Mouse (Mus musculus): ENCODE results near the gene Atox1.

Atox1 gene

DNA sequence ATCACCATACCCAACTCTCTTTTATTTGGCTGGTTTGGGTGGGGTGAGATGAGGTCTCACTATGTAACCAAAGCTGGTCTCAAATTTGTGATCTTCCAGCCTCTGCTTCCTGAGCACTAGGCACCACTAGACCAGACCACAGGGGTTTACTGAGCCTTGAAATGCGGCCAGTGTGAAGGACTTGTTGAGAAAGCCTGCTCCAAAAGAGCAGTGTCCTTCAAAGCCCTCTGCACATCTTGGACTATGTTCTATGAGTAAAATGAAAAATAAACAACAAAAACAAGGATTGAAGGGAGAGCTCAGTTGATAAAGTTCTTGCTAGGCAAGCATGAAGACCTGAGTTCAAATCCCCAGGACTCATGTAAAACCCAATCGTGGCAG is 47.6 kb downstream of the Atox1 start:
- WGBS: 92% methylated on average over 2 of the region's 2 CpGs

GRCm38 (mm10) chr11:55412680-55413415 is 48.2 kb downstream of the Atox1 start:
- 92% methylated on average over 10 of the region's 10 CpGs for WGBS

- WGBS: 84% methylated on average over 7 of the region's 7 CpGs
These were observed 49.0 kb downstream of the Atox1 start for GRCm38 (mm10) chr11:55412034-55412433.

GRCm38 (mm10) chr11:55410502-55410901 is 50.5 kb downstream of the Atox1 start:
- 66% methylated on average over 3 of the region's 3 CpGs for WGBS

- WGBS: 89% methylated on average over 3 of the region's 3 CpGs
These were observed 51.0 kb downstream of the Atox1 start for GRCm38 (mm10) chr11:55410005-55410404.

DNA sequence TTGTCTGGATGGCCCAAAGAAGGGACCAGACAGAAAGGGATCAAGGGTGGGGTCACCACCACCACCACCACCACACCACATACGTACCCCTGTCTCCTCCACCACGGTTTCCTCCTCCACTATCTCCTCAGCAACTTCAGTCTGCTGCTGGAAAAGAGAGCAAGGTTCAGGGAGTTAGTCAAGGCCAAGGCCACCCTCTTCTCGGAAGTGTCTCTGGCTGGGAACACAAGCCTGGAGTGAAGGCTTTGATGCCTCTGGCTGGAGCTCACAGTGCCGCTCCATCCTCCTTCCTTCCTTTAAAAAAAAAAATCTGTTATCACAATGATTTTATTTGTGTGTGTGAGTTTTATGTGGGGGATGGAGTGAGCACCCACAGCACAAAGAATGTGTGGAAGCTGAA is 53.9 kb downstream of the Atox1 start:
- 86% methylated on average over 4 of the region's 4 CpGs for WGBS

GRCm38 (mm10) chr11:55405601-55406469 is 55.2 kb downstream of the Atox1 start:
- WGBS: 71% methylated on average over 8 of the region's 8 CpGs

DNA sequence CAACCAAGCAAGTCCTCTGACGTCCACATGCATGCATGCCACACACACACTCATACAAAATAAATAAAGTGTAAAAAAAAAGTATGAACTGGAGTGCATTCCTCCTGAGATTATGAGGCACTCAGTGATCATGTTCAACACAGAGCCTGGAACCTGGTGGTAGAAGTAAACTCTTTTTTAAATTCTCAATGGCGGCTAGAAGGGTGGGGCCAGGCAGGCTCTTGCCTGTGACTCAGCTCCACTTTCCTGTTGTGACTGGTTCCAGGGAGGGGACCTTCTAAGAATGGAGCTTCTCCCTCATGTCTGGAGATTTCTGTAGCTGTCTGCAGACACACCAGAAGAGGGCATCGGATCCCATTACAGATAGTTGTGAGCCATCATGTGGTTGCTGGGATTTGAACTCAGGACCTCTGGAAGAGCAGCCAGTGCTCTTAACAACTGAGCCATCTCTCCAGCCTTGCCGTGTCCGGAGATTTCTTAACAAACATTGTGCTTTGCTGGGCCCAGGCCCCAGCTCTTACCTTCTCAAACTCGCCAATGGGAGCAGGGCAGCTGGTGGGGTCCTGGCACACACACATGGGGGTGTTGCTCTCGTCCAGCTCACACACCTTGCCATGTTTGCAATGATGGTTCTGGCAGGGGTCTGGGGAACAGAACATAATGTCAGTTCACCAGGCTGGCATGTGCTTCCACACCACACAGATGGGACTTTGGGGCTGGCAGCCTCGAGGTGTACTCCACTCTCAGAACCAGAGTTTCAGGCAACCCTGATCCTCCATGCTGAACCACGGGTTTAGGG is 56.2 kb downstream of the Atox1 start:
- WGBS: 81% methylated on average over 9 of the region's 9 CpGs

GRCm38 (mm10) chr11:55400863-55401262 is 60.2 kb downstream of the Atox1 start:
- 98% methylated on average over 2 of the region's 2 CpGs for WGBS

DNA sequence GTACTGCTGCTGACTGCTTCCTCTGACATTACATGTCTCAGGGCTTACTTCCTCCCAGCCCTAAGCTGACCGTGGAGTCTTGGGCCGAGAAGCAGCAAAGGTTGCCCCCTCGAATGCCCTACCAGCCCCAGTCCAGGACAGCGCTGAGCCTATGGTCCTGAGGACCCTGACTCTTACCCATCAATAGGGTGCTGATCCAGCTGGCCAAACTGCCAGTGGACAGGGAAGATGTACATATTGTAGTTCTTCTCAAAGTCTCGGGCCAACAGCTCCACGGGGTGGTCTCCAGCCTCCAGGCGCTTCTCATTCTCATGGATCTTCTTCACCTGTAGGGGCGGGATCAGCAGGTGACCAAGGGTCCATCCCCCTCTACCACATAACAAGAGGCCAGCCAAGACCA is 62.7 kb downstream of the Atox1 start:
- WGBS: 87% methylated on average over 8 of the region's 8 CpGs

GRCm38 (mm10) chr11:55397441-55397840 is 63.6 kb downstream of the Atox1 start:
- WGBS: 76% methylated on average over 9 of the region's 9 CpGs

DNA sequence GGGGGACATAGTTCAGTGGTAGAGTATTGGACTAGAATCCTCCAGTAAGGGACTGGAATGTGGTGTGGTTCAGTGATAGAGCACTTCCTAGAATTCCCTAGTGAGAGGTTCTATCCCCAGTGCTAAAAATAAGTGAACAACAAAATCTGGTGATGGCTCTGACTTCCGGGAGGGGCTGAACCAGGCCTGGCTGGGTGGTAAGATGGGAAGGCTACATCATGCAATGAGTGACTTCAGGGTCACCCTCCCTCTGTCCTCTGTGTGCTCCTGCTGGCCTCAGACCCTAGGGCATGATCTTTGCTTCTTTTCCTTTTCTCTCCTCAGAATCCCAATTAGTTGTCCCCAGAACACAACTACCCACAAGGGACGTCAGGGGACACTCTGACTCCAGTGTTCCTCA is 64.0 kb downstream of the Atox1 start:
- WGBS: 79% methylated on average over 2 of the region's 2 CpGs

All from cerebral cortex, adult 2 months (tissue).